Mouse (Mus musculus) heart, adult 11 months (tissue): ENCODE data around the gene Pdcd1lg2.

Experiments used
- DNase-seq: peaks from one replicate; pipeline ENCODE4 v3.0.0; 2022

Pdcd1lg2 gene

DNA sequence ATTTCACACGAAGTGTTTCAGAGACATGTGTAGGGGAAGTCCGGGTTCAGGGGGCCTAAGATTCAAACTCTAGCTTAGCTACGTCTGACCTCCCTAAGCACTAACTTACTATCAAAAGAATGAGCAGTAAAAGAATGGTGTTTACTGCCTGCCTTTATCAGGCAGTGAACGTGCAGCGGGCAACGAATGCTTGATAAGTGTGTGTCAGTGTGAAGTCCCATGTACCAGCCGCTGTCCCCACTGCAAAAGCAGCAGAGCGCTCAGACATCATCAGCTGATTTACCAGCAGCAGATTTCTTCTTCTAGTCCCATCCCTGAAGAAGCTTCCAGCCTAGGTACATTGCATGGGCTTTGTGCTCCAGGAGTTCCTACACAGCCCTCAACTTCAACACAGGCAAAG, 61.7 kb downstream of the Pdcd1lg2 start:
- DNase-seq = no peak

DNA sequence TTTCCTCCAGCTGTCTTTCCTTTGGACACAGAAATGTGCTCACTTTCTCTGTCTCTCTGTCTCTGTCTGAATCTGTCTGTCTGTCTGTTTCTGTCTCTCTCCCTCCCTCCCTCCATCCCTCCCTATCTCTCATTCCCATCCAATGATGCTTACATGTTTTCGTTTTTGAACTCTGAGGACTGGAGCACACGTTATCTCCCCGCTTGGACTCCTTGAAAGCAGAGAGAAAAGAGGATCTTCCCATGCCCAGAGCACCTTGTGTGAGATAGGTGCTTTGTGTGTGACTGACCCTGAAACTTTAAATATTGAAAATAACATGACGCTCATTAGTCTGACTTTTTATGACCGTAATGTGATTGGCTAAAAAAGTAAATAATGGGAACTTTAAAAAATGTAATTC, 62.2 kb downstream of the Pdcd1lg2 start:
- no peak for DNase-seq

DNA sequence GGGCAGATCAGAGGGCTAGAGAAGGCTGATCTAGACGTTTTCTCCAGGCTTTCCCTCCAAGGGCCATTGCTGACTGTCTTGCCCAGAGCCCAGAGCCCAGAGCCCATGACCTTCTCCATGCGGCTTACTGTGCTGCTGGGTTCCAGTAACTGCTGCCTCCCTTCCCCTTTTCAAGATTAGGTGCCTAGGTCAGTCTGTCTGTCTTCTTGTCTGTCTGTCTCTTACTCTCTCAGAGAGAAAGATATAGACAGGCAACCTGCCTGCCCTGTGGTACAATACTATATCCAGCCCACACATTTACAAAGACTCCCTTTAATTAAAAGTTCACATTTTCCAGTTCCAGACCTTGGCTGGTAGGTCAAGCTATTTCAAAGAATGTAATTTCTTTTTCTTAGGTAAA, 64.1 kb downstream of the Pdcd1lg2 start:
- no peak for DNase-seq

DNA sequence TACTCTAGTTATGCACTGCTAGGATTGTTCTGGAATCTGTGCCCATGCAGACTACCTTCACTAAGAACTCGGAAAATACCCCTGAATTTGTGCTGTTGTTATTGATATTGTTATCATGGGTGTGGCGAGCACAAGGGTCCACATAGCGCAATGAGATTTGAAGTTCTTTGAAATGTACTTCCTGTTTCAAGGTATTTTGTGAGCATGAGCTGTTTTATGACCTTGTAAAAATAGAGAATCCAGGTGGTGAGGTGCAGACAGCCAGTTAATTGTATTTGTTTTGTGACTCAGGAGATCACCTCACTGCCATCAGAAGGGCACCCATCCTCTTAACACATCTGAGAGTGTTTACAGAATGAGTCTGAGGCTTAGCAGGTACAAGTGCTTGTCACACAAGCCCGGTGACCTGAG, 64.5 kb downstream of the Pdcd1lg2 start:
- DNase-seq = no peak

DNA sequence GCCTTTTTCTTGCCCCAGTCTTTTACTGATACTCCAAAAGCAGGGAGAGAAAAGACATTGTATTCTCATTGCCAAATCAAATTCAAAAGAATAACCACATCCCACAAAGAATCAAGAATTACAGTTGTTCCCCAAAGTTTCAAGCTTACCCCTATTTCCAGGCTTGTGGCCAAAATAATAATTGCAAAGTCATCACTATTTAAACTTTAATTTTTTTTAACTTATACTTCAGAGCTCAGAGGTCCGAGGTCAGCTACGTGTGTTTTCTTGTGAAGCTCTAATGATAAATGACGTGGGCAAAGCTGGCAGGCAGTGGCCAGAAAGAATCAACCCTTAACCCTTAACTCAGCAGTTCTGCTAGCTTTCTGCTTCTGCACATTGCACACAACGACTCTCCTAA, 67.9 kb downstream of the Pdcd1lg2 start:
- DNase-seq = no peak

DNA sequence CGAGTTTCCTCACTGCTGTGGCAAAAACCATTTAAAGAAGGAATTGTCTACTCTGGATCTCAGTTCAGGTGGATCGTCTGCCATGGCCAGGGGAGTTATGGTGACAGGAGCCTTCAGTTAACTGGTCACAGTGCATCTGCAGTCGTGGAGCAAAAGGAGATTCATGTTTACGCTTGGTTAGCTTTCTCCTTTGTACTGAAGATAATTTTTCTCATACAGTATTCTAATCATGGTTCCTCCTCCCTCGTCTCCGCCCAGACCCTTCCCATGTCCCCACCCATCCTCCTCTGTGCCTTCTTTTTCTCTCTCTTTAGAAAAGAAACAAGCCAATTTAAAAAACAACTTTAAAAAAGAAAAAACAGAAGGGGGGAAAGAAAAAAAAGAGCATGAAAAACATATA, 70.9 kb downstream of the Pdcd1lg2 start:
- no peak for DNase-seq

DNA sequence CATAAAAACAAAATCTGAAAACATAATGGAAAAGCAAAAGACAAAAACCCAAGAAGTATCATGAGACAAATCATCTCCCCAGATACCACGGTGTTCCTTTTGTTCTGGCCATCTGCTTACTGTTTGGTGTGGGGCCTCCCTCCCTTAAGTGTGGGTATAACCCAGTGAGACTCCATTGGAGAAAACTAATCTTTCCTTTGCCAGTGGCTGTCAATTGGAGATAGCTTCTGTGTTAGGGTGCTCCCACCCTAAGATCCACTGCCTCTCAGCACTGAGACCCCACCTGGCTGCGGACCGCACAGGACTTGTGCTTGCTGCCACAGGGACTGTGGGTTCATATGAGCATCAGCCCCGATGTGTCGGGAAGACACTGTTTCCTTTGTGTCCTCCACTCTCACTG, 71.4 kb downstream of the Pdcd1lg2 start:
- DNase-seq = no peak

DNA sequence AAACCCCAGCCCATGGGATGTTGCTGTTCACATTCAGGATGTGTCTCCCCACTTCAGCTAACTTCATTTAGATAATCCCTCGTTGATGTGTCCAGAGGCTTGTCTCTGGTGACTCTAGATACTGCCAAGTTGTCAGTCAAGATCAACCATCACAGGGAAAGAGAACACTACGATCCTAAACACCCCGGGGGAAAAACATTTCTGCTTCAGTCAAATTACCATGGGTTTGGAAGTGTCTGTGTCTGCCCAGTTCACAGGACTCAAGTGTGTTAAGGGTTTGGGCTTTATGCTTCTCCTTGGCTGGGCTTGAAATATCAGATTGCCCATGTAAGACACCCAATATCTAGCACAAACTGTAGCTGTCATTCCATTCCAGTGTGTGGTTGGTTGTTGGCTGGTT, 71.9 kb downstream of the Pdcd1lg2 start:
- DNase-seq = no peak

DNA sequence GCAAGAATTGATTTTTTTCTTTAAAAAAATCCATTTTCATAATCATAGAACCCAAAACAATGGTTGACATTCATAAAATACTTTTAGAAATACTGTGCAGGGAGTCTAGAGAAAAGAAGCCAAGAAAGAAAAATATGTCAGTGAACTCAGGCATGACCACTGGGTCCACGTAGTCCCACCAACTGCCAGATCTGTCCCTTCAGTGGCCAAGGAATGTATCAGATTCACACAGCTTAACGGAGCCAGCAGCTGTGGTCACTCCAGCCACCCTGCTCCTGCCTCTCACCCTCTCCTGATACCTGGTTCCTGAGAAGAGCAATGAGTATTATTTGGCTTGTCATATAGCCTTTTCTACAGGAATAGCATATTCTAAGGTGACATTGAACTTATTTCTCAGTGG, 72.7 kb downstream of the Pdcd1lg2 start:
- no peak for DNase-seq

DNA sequence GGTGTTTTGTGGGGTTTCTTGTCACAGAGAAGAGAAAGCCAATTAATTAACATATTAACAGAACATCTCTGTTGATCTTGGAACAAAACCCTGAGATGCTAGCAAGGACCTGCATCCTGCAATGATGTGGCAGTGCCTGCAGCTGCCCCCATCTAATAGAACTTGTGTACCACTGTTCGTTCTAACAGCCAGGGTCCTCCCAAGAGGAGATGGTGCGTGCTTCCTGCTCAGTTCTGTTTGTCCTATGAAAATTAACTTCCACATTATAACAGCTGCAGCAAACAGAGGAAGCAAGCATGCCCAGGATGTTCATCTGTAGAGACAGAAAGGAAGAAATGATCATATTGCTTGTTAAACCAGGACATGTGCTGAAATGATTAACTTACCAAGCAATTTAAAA, 73.8 kb downstream of the Pdcd1lg2 start:
- peak; percentile 96 for DNase-seq

DNA sequence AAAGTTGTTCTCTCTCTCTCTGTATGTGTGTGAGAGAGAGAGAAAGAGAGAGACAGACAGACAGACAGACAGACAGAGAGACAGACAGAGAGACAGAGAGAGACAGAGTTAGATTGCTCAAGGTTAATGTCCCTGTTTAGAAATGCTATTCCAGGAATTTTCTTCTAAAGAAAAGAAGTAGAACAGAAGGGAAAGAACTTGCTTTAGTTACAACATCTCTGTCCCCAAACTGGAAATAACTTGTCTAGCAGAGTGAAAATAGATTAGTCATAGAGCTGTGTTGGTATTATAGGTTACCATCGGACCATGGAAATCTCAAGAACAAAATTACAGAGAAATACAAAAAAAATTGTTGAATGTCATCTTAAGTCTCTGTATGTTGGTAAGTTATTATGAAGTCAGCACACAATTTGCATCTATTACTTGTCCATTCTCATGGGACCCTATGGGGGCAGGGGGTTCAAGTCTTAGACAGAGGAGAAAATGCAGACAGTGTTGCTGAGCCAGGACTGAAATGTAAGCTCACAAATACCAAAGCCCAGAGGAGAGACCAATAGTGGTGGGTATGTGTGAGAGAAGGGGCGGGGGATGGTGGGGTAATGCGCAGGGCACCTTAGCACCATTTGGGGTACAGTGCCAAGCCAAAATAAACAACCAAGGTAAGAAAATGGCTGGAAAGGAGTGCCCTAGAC, 74.7 kb downstream of the Pdcd1lg2 start:
- DNase-seq = no peak

DNA sequence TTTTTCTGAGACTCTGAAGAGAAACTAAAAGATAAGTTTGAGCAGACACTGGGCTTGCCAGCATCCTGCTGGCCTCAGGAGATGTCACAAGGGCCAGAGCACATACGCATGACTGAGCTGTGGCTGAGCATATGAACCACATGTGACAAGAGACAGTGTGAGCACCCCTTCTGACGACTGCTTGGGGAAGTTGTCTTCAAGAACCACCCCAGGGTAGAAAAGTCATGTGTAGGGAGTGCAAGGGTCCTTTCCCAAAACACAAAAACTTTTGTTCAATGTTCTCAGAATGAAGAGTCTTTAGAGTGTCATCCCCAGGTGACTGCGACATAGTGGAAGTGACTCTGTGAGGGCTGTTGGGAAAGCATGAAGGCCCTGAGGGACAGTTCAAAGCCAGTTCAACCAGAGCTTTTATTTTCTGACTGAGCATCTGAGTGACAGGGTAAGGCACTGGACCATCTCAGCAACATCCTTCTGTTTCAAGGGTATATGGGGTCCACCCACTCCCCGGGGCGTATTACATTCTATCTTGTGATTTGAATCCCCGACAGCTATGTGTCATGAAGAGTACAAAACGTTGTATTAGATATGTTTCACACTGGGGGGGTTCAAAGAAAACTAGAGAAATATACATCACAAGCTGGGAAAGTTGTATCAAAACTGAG, 76.0 kb downstream of the Pdcd1lg2 start:
- peak; percentile 93 for DNase-seq

DNA sequence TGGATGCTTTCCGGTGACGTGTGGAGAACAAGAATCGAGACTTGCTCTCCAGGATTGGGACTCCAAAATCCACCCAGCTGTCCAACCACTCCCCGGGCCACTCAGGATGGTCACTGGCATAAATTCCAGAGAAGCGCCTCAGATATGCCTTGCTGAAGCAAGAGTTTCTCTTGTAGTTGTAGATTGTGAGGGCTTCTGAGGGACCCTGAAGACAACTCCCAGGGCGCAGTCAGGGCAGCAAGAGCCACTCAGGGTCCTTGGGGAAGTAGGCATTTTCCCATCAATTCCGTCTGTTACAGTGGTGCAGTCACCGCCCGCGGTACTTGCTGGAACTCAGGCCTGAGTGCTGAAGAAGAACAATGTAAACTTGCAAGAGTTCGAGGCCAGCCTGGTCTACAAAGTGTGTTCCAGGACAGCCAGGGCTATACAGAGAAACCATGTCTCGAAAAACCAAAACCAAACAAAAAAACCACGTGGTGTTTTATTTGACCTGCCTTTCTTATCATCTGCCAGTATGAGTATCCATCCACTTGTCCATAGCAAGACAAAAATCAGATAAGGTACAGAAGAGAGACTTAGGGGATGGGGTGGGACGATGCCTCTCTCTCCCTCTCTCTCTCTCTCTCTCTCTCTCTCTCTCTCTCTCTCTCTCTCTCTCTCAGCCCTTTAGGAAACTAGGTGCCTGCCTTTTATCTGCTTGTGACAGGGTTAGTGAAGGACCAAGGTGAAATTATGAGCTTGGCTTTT, 76.8 kb downstream of the Pdcd1lg2 start:
- DNase-seq = peak; percentile 83

DNA sequence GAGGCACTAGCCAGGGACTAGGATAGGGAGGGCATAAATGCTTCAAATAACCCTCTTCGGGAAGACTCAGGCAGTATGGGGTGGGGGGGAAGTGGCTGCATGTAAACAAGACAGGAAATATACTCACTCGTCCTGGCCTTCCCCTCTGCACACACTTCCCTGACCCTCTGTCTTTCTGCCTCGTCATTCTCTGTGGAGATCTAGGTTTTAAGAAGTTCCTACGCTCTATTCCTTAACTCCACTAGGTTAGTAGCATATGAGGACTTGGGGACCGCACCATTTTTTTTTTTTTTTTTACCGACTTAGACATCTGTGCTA, 77.3 kb downstream of the Pdcd1lg2 start:
- DNase-seq = no peak

DNA sequence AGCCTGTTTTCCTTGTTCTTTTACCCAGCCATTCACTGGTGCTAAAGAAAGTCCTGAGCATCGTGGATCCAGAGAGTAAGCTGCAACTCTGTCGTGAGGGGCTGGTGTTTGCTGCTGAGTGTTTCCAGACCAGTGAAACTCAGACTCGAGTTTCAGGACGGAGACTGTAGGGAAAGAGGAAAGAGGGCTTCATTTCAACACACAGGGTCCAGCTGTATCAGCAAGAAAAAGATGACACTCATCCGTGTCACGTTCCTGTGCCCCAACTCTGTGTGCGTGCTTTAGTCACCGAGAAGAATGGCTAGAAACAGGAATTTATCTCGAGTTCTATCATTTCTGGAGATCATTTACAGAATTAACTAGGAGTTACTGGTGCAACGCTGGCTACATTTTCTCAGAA, 77.7 kb downstream of the Pdcd1lg2 start:
- DNase-seq = no peak

DNA sequence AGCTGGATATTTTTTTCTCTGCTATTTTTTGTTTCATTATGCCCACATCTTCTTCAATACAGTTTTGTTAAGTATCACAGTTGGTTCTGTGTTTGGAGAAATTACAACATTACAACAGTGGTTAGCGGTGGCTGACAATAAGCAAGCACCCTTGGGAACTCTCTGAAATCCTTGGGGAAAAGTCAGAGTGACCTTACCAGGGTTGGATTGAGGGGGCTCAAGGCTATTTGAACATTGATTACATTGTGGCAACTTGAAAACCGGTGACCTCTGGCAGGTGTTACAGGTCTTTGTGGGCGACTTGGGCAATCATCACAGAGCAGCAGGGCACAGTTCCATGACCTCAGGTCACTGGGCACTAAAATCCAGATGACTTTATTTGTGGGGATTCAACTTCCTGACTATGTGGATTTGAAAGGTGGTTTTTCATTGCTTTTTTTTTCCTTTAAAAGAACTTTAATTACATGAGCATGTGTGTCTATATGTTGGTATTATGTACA, 79.1 kb downstream of the Pdcd1lg2 start:
- no peak for DNase-seq

DNA sequence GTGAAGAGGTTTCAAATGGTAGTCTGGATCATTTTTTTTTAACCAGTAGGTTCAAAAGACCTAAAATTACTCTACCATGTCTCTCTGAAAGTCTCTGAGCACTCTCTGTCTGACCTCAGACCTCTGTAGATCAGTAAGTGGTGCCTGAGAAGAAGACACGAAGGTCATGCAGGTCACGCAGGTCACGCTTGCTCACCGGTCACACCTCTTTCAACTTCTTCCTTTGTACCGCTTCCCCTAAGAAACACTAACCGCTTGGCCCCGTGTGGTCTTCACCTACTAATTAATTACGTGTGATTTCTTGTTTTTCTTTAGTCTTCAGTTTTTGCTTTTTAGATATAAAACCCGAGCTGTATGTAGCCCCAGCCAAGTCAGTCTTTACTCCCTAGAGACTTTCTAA, 80.7 kb downstream of the Pdcd1lg2 start:
- DNase-seq = no peak

DNA sequence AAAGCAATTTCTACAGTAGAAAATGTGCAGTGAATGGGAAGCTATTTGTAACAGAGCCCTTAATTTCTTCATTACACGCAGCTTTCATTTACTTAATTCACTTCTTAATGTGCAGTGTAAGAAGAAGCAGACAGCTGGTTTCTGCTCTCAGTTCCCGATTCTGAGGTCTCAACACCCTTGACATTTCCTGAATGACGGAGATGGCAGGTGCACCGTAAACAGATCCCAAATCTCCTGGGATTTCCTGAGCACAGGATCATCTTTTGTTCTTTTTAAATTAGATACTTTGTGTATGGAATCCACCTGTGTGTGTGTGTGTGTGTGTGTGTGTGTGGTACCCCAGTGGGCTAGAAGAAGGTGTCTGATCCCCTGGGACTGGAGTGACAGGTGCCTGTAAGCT, 83.7 kb downstream of the Pdcd1lg2 start:
- DNase-seq = no peak

DNA sequence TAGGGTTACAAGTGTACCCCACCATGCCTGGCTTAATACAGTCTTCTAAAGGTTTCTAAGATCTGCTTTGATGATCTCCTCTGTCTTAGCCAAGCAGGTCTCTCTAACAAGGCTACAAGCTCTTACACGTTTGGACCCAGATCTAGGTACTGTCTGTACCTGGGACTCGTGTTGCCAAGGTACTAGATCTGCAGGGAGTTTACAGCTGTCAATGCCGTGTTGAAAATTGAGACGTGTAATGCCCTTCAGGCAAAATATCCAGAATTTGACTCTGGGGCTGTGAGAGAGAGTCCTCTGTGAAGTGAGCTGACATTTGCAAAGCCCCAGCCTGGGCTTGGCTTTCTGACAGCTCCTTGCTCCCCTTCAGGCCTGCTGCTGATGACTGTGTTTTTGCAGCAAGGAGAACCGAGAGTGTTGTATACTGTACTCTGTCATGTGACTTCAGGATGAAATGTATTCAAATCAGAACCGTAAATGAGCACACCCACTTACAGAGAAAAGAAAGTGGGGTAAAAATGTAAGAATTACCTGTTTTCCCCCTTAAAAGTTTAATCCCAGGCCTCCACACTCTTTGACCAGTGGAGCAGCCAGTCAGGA, 85.4 kb downstream of the Pdcd1lg2 start:
- DNase-seq = no peak

DNA sequence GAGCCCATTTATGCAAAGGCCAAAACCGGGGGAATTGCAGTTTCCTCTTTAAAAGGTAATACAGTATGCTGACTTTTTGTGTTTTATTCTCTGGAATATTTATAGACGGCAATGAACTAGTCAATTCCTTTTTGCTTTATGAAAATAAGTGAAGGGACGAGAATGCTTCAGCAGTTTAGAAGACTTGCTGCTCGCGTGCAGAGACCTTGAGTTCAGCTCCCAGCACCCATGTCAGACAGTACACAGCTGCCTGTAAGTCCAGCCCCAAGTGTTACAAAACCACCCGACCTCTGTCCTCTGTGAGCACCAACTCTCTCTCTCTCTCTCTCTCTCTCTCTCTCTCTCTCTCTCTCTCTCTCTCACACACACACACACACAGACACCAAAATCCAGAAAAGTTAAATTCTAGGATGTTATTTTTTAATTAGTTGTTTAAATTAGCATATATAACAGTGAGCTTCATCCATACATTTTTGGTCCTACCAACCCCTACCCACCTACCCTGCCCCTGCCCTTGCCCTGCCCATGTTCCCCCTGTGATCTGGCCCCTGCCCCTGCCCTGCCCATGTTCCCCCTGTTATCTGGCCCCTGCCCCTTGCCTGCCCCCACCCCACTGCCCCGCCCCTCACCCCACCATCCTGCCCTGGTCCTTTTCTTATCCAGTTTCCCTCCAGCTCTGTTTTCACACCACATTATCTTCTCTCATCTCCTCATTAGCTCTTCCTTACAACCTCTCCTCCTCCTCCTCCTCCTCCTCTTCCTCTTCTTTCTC, 86.3 kb downstream of the Pdcd1lg2 start:
- DNase-seq = no peak

DNA sequence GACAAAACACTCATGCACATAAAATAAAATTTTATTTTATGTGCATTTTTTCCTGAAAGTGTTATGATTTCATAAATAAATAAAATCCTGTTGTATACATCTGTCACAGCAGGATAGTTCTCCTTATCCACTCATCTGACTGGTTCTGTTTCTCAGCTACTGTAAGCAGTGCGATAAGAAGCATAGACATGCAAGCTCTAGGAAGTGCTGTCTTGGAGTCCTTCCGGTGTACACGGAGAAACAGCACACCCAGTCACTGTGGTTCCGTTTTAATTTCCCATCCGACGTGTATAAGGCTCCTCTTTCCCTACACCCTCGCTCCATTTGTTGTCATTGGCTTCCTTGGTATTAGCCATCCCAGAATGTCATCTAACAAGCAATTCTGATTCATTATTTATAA, 87.2 kb downstream of the Pdcd1lg2 start:
- no peak for DNase-seq

DNA sequence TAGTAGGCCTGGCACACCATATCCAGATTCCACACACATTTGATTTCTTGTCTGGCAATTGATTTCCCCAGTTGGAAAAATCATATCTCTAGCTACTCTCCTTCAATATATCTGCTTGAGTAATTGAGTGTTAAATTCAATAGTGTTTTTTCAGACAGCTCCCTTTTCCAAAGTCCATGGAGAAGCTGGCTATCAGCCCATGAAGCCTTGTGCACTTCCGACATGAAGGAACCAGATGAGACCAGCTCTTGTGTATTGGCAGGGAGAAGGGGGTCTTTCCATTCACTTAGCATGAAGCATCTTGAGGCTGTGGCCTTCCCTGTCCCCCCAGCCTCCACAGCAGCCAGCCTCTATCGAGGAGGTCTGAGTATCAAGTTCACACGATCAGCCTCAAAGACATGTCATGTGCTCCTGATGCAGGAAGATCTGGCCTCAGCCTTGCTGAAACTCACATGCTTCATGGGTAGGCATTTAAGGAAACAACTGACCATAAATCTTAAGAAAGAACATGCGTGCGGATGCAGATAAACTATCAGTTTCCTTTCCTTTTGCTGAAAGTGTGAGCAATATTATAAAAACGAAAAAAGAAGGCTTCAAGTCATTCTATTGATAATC, 88.2 kb downstream of the Pdcd1lg2 start:
- peak; percentile 89 for DNase-seq

DNA sequence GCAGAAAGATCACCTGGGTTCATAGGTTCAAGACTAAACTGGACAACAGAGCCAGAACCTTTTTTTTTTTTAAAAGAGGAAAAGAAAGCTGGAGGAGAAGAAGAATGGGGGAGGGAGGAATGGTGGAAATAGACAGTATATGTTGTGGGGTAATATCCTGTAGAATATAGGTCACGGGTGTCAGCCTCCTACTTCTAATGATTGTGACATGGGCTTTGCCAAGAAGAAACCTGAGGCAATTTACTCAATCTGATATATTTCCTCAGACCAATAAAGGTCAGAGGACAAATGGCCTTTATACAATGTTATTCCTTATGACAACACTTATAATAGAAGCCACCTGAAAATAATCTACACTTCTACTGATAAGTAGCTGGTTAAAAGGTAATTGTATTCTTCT, 89.6 kb downstream of the Pdcd1lg2 start:
- DNase-seq = no peak
